Mouse (Mus musculus) splenic B cell, adult 2 months (primary cell): Measurements from ENCODE around the gene Trip6.
"Not testable (repeated sequence)": the region's sequence is repeated elsewhere in the genome, so short reads cannot be mapped to it uniquely, and the experiment has no call there.

Experiments used
- DNase-seq: peaks from one replicate; pipeline ENCODE4 v3.0.0-alpha.2; 2011; ENCODE audit warnings: low read depth, low spot score
- H3K27me3 ChIP-seq: 2 replicates; pipeline ENCODE4 v1.6.1; 2012; ENCODE audit warnings: mild to moderate bottlenecking, low read length, moderate library complexity, mixed read lengths; ENCODE audit not compliant: control insufficient read depth, poor library complexity, insufficient read depth, severe bottlenecking
- H3K36me3 ChIP-seq: 2 replicates; pipeline ENCODE4 v1.6.1; 2012; ENCODE audit warnings: mild to moderate bottlenecking, low read length, moderate library complexity, mixed read lengths; ENCODE audit not compliant: control insufficient read depth, poor library complexity, insufficient read depth, severe bottlenecking

Trip6 gene

DNA sequence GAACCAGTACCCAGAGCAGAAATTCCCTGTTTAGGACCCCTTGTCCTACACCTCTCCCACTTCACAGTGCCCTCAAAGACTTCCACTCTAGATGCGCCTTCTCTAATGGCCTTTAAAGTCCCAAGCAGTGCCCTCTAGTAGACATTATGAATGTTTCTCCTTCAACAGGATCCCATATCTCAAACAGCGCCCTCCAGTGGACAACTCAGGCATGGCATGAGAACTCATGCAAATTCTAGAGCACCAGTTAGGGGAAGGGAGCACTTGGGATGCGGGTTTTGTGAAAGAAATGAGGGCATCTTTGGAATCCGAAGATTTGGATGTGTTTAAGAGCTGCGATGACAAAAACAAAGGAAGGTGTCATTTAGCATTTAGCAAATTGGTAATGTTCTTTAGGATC is 29.2 kb downstream of the Trip6 start:
- no peaks in the 10 kb centered on the region for H3K27me3 ChIP-seq
- peak; percentile 79 for DNase-seq
- no peaks in the 10 kb centered on the region for H3K36me3 ChIP-seq

DNA sequence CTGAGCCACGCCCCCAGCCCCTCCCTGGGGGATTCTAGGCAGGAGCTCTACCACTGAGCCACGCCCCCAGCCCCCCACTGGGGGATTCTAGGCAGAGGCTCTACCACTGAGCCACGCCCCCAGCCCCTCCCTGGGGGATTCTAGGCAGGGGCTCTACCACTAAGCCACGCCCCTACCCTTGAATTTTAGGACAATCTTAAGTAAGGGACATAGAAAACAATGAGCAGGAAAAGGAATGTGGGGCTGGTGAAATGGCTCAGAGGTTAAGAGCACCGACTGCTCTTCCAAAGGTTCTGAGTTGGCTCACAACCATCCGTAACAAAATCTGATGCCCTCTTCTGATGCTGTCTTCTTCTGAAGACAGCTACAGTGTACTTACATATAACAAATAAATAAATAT is 29.8 kb downstream of the Trip6 start:
- not testable (repeated sequence) for DNase-seq, H3K27me3 ChIP-seq, H3K36me3 ChIP-seq

DNA sequence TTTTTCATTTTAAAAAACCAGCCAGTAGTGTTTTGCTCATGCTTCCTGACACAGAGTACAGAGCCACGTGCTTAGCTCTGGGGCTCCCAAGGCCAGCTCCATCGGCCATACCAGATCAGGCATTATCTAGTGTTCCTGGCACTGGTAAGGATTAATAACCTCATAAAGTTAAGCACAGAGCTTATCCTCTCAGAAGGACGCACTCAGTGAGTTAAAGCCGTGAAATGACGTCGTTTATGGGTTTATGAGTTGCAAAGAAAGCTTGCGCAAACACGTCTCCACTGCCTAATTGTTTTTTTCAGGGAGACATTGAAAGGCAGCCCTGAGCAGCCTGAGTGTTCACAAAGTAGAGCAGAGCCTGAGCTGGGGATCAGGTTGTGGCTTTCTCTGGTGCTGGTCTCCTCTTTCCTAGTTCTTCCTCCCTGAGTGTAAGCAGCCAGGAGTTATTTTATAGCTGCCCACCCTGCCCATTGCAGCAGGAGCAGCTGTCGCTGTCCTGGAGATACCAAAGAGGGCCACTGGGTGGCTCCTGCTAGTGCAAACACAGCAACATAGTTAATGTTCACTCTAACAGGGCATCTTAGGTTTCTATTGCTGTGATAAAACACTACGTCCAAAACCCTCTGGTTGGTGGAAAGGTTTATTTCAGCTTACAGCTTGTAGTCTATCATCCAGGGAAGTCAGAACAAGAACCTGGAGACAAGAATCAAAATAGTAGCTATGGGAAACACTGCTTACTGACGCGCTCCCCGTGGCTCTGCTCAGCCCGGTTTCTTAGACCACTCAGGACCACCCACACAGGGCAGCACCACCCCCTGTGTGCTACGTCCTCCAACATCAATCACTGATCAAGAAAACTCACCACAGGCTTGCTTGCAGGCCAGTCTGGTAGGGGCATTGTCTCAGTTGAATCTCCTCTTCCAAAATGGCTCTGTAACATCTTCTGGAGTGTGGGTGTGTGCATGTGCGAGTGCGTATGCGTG is 36.6 kb downstream of the Trip6 start:
- Histone ChIP-seq H3K36me3 (no peaks in the 10 kb centered on the region), H3K27me3 (no peaks in the 10 kb centered on the region)
- DNase-seq, result no peak

DNA sequence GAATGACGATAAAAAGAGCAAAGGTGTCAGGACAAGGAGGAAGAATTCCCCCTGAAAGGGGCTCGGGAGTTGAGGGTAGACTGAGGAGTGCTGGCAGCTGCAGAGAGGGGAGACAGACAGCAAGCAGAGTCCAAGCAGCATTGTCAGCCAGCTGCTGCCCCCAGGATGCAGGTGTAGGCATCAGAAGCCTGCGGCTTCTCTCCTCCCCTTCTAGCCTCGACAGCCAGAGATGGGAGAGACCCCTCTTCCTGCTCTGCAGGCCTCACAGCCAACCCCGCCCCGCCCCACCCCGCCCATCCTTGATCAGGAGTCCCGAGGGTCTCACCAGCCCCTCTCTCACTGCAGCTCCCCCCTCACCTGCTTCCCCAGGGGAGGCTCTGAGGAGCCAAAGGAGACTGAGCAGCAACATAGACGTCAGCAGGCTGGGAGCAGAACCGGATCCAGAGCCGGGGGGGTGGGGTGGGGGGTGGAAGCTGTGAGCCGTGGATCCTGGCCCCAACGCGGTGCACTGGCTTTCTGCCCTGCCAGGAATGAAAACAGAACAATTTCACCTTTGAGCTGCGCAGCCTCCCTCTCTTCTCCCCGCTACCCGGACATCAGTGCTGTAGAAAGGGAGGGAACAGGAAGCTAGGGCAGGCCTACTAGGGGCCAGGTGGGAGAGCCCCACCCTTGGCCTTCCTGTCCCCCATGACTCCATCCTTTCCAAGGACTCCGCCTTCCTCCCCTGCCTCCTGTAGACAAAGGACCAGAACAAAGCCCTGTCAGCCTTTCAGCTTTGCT is 45.9 kb downstream of the Trip6 start:
- DNase-seq, result peak; percentile 63
- H3K36me3 ChIP-seq, result no peaks in the 10 kb centered on the region; the same call in 1 of the 2 replicates
- no peaks in the 10 kb centered on the region for H3K27me3 ChIP-seq

DNA sequence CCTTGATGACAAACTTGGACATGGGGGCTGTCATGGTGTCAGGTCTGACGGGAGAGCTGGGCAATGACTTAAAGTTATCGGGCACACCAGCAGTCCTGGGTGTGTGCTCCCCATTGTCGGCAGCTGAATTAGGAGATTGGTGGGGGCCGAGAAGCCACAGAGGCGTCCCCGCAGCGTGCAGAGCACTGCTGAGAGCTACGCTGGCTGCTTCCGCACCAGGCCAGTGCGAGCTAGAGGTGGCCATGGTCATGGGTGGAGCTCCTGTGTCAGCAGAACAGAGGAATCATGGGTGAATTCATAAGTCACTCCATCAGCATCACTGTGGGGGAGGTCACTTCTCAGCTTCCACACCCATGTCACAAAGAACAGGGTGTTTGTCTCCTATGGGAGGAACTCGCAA is 49.4 kb downstream of the Trip6 start:
- no peaks in the 10 kb centered on the region for H3K27me3 ChIP-seq
- no peaks in the 10 kb centered on the region; the same call in 1 of the 2 replicates for H3K36me3 ChIP-seq
- no peak for DNase-seq

DNA sequence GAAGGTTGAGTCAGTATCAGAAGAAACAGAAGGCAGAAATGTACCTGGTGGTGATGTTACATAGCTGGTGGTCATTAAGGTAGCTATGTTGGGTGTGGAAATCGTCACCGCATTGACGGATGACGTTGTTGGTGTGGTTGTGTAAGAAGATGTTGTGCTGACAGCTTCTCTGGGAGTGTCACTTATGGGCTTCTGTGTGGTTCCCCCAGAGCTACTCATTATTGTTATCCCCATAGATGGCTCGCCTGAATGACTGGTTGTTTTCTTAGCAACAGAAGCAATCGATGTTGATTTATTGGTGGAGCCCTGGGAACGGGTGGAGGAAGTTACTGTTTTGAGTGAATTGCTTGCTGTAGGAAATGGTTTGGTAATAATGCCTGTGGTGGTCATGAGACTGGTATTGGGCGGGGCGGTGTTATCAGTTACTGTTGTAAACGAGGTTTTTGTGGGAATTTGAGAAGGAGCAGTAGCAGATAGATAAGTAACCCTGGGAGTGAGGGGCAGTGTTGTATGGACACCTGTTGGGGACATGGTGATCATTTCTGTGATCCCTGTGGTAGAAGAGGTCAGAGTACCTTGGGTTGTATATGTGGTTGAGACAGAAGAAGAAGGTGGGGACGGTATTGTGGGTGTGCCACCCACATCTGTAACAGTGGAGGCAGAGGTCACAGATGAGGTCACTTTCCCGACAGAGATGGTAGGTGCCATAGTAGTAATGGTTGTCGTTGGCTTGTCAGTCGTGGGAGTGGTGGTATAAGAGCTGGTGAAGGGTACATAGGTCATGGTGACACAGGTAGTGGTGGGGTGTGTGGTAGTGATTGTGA is 50.1 kb downstream of the Trip6 start:
- no peak for DNase-seq
- no peaks in the 10 kb centered on the region for H3K27me3 ChIP-seq
- H3K36me3 ChIP-seq, result no peaks in the 10 kb centered on the region; the same call in 1 of the 2 replicates
